Mouse (Mus musculus): ENCODE results near the gene Slc7a1. TPM values are rescaled to one million over a fixed set of nuclear protein-coding genes. Genes with fewer than 3 reads are reported as not detected.

Gene Slc7a1
- polyA plus RNA-seq (2015; fragmentation: Illumina TruSeq; extraction: RNeasy Lipid Tissue Mini Kit (QIAGEN cat#74804); ENCODE audit: insufficient read depth, low replicate concordance): 14.0 TPM

GRCm38 (mm10) chr5:148399660-148400443, at the start of gene Slc7a1:
Gene Slc7a1, minus strand, starts transcription at chr5:148399904.

Other genes with a start within 250 kb of the Slc7a1 start
- 115 TPM for gene Ubl3, start 152.9 kb upstream of the Slc7a1 start, polyA plus RNA-seq (2015; fragmentation: Illumina TruSeq; extraction: RNeasy Lipid Tissue Mini Kit (QIAGEN cat#74804); ENCODE audit: insufficient read depth, low replicate concordance)